Mouse (Mus musculus): Measurements from ENCODE around the gene Ddx25.

Gene Ddx25

DNA sequence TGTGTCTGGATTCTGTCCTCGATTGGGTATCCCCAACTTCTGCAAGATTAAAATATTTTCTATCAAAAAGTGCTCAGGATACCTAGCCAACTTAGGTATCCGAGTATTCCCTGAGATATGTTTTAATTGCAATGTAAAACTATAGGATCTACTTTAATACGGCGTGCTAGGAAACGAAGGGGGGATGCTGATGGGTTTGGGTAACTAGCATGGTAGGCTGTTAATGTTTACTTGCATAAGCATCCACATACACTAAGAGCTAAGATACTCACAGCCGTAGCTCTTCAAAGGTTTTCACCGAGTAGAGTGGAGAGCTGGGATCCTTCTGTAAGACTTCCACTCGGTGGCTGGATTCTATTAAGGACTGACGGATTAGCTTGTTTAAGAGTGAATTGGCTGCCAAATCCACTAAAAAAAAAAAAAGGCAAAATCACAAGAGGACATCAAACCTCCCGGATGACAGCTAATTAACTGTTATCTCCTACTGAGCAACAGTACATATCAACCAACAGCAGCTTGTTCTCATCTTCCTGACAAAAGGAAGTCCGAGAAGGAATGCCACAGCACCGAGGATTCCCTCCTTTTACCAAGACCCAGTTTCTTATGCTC lies 1.7 kb downstream of the Ddx25 start:
- no peaks in the 10 kb centered on the region; the same call in none of the 2 replicates for H3K27me3 ChIP-seq (ENCODE audit: control insufficient read depth, insufficient read depth, low read length, poor library complexity, severe bottlenecking)
- 0 out of 2 replicates have a peak, but pooled peaks cover under 1% of the 10 kb centered on the region for H3K36me3 ChIP-seq (ENCODE audit: control insufficient read depth, insufficient read depth, low read length, poor library complexity, severe bottlenecking)
- DNase-seq (ENCODE audit: low read depth, low spot score), result no peak

DNA sequence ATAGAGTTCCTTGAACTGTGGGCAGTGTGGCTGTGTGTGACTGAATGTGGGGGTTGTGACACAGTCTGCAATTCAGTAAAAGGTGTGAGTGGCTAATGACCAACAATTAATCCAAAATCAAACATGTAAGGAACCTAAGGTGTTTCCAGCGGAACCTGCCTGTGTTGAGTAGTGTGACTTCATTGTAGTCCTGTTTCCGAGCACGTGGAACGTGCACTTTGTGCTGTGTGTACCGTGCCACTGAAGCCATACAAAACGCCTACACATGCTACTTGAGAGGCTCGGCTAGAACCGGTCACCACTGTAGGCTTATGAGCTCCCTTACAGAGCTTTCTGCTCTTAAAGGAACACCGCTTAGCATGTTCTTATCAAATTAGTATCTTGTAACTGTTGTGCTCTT lies 9.9 kb downstream of the Ddx25 start:
- H3K27me3 ChIP-seq (ENCODE audit: control insufficient read depth, insufficient read depth, low read length, poor library complexity, severe bottlenecking), result no peaks in the 10 kb centered on the region; the same call in 1 of the 2 replicates
- no peak for DNase-seq (ENCODE audit: low read depth, low spot score)
- H3K36me3 ChIP-seq (ENCODE audit: control insufficient read depth, insufficient read depth, low read length, poor library complexity, severe bottlenecking), result no peaks in the 10 kb centered on the region; the same call in 1 of the 2 replicates

- H3K36me3 ChIP-seq (ENCODE audit: control insufficient read depth, insufficient read depth, low read length, poor library complexity, severe bottlenecking), result no peaks in the 10 kb centered on the region; the same call in 1 of the 2 replicates
- no peaks in the 10 kb centered on the region for H3K27me3 ChIP-seq (ENCODE audit: control insufficient read depth, insufficient read depth, low read length, poor library complexity, severe bottlenecking)
- peak; percentile 82 for DNase-seq (ENCODE audit: low read depth, low spot score)
Measured at GRCm38 (mm10) chr9:35546745-35547144, 11.6 kb downstream of the Ddx25 start.

DNA sequence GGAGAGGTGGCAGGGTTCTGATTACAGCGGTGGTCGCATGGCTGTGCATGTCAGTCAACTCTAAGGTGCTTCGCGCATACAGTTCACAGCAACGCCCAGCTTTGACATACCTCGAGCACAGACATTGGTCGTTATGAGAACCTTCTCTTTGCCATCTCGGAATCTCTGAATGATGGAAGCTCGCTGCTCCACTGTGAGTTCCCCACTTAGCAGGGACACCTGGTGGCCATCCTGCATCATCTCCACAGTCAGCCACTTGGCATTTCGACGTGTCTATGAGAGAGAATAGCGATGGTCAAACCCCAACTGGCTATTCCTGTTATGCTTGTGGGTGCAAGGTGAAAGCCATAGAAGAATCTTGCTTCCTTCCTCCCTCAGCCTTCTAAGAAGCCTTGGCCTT lies 12.6 kb downstream of the Ddx25 start:
- DNase-seq (ENCODE audit: low read depth, low spot score), result no peak
- no peaks in the 10 kb centered on the region for H3K27me3 ChIP-seq (ENCODE audit: control insufficient read depth, insufficient read depth, low read length, poor library complexity, severe bottlenecking)

DNA sequence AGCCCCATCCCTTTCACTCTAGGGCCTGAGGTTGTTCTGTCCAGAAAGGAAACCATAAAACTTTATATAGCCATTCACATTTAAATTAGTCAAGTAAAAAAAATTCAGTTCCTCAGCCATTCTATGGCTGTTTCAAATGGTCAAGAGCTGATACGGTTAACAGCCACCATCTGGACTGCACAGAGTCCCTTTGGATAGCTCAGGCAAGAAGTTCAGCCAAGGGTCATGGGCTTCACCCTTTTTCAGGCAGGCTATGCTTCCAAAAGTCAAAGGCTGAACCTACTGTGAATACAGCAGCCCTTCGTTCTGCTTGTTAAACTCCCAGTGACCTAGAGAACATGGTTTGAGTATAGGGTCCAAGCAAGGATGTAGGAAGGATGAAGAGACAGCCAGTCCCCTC lies 13.7 kb downstream of the Ddx25 start:
- no peak for DNase-seq (ENCODE audit: low read depth, low spot score)

More for the DNA sequence above, 12.6 kb downstream of the Ddx25 start:
- no peaks in the 10 kb centered on the region; the same call in 1 of the 2 replicates for H3K36me3 ChIP-seq (ENCODE audit: control insufficient read depth, insufficient read depth, low read length, poor library complexity, severe bottlenecking)

DNA sequence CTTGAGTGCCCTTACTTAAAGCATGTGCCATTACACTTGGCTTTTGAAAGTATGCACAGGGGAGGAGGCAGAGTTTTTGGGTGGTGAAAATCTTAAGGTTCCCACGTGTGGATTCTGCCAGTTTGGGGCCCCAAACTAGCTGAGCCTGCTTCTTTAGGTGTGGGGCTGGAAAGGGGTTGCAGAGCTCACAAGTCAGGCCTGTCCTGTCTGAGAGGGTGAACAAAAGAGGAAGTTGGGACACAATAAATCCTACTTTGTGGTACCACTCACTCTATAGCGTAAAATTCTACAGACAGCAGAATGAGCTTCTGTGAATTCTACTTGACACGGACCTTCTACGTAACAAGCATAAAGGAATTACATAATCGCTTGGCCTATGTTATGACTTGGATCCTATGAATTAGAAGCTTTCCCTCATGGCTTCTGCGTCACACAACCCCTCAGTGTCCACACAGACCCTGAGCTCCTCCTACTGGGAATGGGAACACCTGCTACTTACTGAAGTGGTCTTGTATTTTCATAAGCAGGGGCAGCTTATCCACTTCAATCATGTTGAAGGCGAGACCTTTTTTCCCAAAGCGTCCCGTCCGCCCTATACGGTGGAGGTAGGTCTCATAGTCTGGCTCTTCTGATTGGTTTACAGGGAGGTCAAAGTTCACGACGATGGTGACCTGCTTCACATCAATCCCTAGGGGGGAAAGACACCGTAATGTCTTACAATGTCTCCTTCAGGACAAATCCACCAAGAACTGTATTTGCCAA lies 15.0 kb downstream of the Ddx25 start:
- Histone ChIP-seq H3K36me3 (ENCODE audit: control insufficient read depth, insufficient read depth, low read length, poor library complexity, severe bottlenecking) (no peaks in the 10 kb centered on the region; the same call in 1 of the 2 replicates), H3K27me3 (ENCODE audit: control insufficient read depth, insufficient read depth, low read length, poor library complexity, severe bottlenecking) (no peaks in the 10 kb centered on the region)
- no peak for DNase-seq (ENCODE audit: low read depth, low spot score)

More for the DNA sequence above, 13.7 kb downstream of the Ddx25 start:
- no peaks in the 10 kb centered on the region for H3K27me3 ChIP-seq (ENCODE audit: control insufficient read depth, insufficient read depth, low read length, poor library complexity, severe bottlenecking)
- no peaks in the 10 kb centered on the region; the same call in 1 of the 2 replicates for H3K36me3 ChIP-seq (ENCODE audit: control insufficient read depth, insufficient read depth, low read length, poor library complexity, severe bottlenecking)

DNA sequence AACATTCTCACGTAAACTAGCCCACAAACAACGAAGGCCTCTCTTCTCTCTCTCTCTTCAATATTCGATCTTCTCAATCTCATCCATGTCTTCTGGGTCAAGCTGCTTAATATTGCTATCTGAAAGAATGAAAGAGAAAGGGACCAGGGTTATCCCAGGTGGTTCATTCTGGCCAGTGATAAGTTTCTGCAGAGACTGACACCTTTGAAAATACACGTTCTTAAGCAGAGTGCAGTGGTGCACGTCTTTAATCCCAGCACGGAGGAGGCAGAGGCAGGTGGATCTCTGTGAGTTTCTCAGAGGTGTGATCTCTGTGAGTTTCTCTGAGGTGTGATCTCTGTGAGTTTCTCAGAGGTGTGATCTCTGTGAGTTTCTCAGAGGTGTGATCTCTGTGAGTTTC lies 16.4 kb downstream of the Ddx25 start:
- H3K36me3 ChIP-seq (ENCODE audit: control insufficient read depth, insufficient read depth, low read length, poor library complexity, severe bottlenecking), result no peaks in the 10 kb centered on the region; the same call in 1 of the 2 replicates

GRCm38 (mm10) chr9:35541488-35541887 lies 16.8 kb downstream of the Ddx25 start:
- H3K27me3 ChIP-seq (ENCODE audit: control insufficient read depth, insufficient read depth, low read length, poor library complexity, severe bottlenecking), result no peaks in the 10 kb centered on the region
- DNase-seq (ENCODE audit: low read depth, low spot score), result peak; percentile 88
- no peaks in the 10 kb centered on the region; the same call in 1 of the 2 replicates for H3K36me3 ChIP-seq (ENCODE audit: control insufficient read depth, insufficient read depth, low read length, poor library complexity, severe bottlenecking)

More for the DNA sequence above, 16.4 kb downstream of the Ddx25 start:
- no peaks in the 10 kb centered on the region for H3K27me3 ChIP-seq (ENCODE audit: control insufficient read depth, insufficient read depth, low read length, poor library complexity, severe bottlenecking)
- no peak for DNase-seq (ENCODE audit: low read depth, low spot score)

GRCm38 (mm10) chr9:35541024-35541423 lies 17.3 kb downstream of the Ddx25 start:
- Histone ChIP-seq H3K36me3 (ENCODE audit: control insufficient read depth, insufficient read depth, low read length, poor library complexity, severe bottlenecking) (no peaks in the 10 kb centered on the region; the same call in 1 of the 2 replicates), H3K27me3 (ENCODE audit: control insufficient read depth, insufficient read depth, low read length, poor library complexity, severe bottlenecking) (no peaks in the 10 kb centered on the region)
- DNase-seq (ENCODE audit: low read depth, low spot score), result no peak

DNA sequence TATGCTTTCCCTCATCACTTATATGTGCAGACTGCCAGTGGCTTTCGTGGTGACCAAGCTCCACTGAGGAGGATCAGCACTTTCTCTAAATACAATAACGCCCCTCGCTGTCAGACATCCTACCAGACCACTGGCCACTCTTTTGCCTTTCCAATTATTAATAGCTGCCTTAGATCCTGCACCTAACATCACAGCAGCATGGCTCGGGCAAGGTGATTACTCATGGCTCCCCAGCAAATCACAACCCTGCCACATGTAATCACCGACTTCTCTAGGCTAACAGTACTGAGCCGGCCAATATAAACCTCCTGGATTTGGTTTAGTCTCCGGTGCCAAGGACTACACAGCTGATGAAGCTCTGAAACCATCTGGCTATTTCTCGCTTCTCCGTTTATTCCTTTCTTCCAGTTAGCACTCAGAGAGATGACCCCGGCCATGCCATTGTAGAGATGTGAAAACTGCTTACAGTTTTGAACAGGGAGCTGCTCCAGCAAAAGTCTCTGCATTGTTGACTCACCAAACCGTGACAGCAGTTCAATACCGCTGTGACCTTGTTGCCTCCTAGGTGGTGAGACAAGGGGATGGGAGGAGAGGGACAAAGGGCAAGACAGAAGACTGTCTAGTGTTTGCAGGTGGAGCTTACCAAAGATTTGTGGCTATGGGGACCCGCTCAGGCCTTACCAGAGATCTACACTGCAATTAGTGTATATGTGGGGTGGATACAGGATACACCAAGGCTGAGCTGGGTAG lies 19.2 kb downstream of the Ddx25 start:
- Histone ChIP-seq H3K27me3 (ENCODE audit: control insufficient read depth, insufficient read depth, low read length, poor library complexity, severe bottlenecking) (no peaks in the 10 kb centered on the region), H3K36me3 (ENCODE audit: control insufficient read depth, insufficient read depth, low read length, poor library complexity, severe bottlenecking) (no peaks in the 10 kb centered on the region; the same call in 1 of the 2 replicates)
- no peak for DNase-seq (ENCODE audit: low read depth, low spot score)

DNA sequence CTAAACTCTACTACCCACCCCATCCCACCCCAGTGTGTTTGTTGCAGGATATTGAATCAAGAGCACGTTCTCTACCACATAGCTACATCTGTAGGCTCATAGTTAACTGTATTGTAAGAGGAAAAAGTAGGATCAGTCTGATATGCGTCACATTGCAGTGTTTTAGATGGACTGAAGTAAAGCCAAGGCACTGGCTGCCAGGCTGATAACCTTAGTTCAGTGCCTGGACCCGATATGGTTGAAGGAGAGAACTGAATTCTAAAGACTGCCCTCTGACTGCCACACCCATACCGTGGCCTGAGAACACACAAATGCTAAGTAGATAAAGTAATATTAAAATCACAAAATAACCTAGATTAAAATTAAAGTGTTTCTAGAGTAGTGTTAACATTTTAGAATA lies 22.5 kb downstream of the Ddx25 start:
- H3K27me3 ChIP-seq (ENCODE audit: control insufficient read depth, insufficient read depth, low read length, poor library complexity, severe bottlenecking), result no peaks in the 10 kb centered on the region
- no peak for DNase-seq (ENCODE audit: low read depth, low spot score)
- H3K36me3 ChIP-seq (ENCODE audit: control insufficient read depth, insufficient read depth, low read length, poor library complexity, severe bottlenecking), result no peaks in the 10 kb centered on the region

DNA sequence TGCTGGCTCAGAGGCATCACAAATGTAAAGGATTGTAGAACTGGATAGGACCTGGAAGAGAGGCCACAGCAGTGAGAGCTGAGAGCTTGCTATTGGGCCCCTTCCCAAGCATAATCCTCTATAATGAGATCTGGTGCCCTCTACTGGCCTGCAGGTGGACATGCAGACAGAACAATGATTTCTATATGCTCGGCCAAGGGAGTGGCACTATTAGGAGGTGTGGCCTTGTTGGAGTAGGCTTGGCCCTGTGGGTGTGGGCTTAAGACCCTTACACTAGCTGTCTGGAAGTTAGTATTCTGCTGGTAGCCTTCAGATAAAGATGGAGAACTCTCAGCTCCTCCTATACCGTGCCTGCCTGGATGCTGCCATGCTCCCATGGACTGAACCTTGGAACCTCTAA lies 23.2 kb downstream of the Ddx25 start:
- Histone ChIP-seq H3K36me3 (ENCODE audit: control insufficient read depth, insufficient read depth, low read length, poor library complexity, severe bottlenecking) (no peaks in the 10 kb centered on the region), H3K27me3 (ENCODE audit: control insufficient read depth, insufficient read depth, low read length, poor library complexity, severe bottlenecking) (no peaks in the 10 kb centered on the region)
- DNase-seq (ENCODE audit: low read depth, low spot score), result peak; percentile 67

DNA sequence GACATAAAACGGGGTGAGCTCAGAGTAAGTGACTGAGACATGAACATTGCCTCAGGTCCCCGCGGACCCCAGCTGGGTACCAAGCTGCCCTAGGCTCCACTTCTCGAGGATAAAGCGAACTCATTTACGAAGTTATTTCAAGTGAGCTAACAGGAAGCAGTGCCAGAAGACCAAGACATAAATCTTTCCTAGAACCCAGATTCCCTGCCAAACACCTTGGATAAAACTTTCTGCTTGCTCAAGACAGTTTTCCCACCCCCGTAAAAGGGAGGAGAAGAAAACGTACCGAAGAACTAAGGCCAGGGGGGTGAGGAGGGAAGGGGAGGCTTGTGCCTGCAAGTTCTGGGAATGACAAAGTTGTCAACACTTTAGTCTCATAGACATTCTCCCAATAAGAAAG lies 25.1 kb downstream of the Ddx25 start:
- DNase-seq (ENCODE audit: low read depth, low spot score), result no peak
- H3K27me3 ChIP-seq (ENCODE audit: control insufficient read depth, insufficient read depth, low read length, poor library complexity, severe bottlenecking), result no peaks in the 10 kb centered on the region
- no peaks in the 10 kb centered on the region for H3K36me3 ChIP-seq (ENCODE audit: control insufficient read depth, insufficient read depth, low read length, poor library complexity, severe bottlenecking)

DNA sequence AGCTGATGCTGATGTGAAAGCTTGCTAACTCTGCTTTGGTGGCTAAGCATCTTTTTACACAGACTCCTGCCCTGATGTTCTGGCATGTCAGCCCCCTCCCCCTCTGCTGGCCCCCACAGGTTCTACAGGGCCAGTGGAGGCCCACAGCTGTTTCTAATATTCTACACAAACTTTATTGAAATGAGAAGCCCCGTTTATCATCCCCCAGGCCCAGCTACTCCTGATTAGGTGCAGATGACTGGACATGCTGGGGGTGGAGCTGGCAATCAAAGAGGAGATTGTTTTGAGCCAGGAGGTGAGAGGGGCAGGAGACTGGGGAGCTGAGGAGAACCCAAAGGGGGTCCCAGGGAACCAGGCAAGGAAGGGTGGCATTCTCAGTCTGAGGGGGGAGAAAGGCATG lies 28.5 kb downstream of the Ddx25 start:
- Histone ChIP-seq H3K36me3 (ENCODE audit: control insufficient read depth, insufficient read depth, low read length, poor library complexity, severe bottlenecking) (no peaks in the 10 kb centered on the region), H3K27me3 (ENCODE audit: control insufficient read depth, insufficient read depth, low read length, poor library complexity, severe bottlenecking) (no peaks in the 10 kb centered on the region)
- no peak for DNase-seq (ENCODE audit: low read depth, low spot score)

DNA sequence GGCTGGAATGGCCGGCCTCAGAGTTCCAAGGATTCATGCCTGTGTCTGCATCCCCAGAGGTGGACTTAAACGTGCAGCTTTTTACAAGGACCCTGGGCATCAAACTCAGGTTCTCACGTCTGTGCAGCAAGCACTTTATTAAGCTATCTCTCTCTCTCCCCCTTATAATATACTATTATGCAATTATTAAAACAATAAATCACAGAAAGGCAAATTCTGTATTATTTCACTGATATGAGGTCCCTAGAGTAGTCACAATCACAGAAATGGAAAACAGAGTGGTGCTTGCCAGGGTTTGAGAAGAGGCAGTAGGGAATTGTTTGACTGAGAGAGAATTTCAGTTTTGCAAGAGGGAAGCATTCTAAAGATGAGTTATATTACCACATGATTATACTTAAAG lies 29.2 kb downstream of the Ddx25 start:
- no peak for DNase-seq (ENCODE audit: low read depth, low spot score)
- Histone ChIP-seq H3K36me3 (ENCODE audit: control insufficient read depth, insufficient read depth, low read length, poor library complexity, severe bottlenecking) (no peaks in the 10 kb centered on the region), H3K27me3 (ENCODE audit: control insufficient read depth, insufficient read depth, low read length, poor library complexity, severe bottlenecking) (no peaks in the 10 kb centered on the region)

Measured in splenic B cell, adult 2 months (primary cell).